Mouse (Mus musculus): ENCODE data around the gene Wipf1.

DNA sequence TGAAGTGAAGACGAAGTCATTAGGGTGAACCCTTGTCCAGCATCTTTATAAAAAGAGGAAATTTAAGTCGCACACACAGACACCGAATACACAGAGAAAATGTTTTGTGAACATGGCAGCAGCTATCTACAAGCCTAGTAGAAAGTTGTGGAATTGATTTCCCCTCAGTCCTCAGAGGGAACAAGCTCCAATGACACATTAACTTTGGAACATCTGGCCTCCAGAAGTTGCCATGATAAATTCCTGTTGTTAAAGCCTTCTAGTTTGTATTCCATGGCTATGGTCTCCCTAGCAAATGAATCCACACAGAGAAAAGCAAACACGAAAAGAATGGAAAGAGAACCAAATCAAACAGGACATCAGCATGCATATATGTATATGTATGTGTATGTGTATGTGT, 44.0 kb upstream of the Wipf1 start:
- TF ChIP-seq CTCF (IDR thresholded peaks at IDR 0.05; ENCODE audit: low read depth, low read length) (no peak), POLR2A (IDR thresholded peaks at IDR 0.05; ENCODE audit: insufficient read depth, low read length) (no peak)
